In the genomic region with DNA sequence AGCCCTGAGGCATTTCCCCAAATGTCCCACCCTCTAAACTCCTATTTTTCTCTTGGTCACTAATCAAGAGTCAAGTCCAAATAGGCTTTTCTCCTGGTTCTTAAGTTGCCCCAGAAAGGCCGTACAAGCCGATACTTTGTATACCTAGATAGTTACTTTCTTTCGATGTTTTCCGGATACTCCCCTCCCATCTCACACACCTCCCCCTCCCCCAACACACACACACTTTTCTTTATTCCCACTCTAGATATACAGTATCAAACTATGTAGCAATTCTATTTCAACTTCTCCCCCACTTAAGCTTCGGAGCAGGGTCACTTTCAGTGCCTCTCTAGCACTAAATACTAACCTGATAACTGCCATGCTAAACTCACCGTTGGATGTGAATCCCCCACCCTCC, we compare ENCODE assay signal across 26 mouse cellular contexts. TPM values are rescaled to one million over a fixed set of nuclear protein-coding genes. Genes with fewer than 3 reads are reported as not detected.
A peak's percentile ranks its signal among the peaks of the same experiment; 100 is the strongest.
DNase-seq lines count a peak whose midpoint lies in the region; ATAC-seq and TF ChIP-seq lines count a peak whose summit lies in the region.
"Had no signal": no experiment of that assay in that cellular context is flagged by ENCODE, and none has a peak within 500 bp of the region (broad histone marks: within the 10 kb centered on the region; RNA-seq: fewer than 3 reads in every experiment).

No protein-coding gene starts in this region.

- no peak for ATAC-seq in heart, embryonic 15.5 days (replicated peaks; ENCODE audit: insufficient number of reproducible peaks, insufficient read depth, low FRiP score, low read depth)
- no peak for ATAC-seq in embryonic facial prominence, embryonic 12.5 days (ENCODE audit: insufficient number of reproducible peaks, insufficient read depth, low FRiP score, low TSS enrichment)
- no peak for ATAC-seq in limb, embryonic 11.5 days (ENCODE audit: insufficient number of reproducible peaks, low FRiP score, low TSS enrichment, low read depth)
- ATAC-seq: forebrain, embryonic 15.5 days; intestine, embryonic 16.5 days; liver, embryonic 12.5 days; liver, postnatal 0 days had no signal

- peak overlapping the region; percentile 12; the same call in 1 of the 2 replicates for H3K4me2 ChIP-seq in heart, embryonic 15.5 days
- H3K4me2 ChIP-seq in embryonic facial prominence, embryonic 12.5 days (replicated peaks), result no peak overlapping the region
- no peak overlapping the region for H3K4me2 ChIP-seq in limb, embryonic 11.5 days (ENCODE audit: low read depth, severe bottlenecking)
- H3K4me2 ChIP-seq: embryonic facial prominence, embryonic 15.5 days; forebrain, embryonic 15.5 days; heart, embryonic 11.5 days; hindbrain, embryonic 13.5 days; liver, embryonic 12.5 days; midbrain, embryonic 12.5 days had no signal

- peaks cover 41% of the 10 kb centered on the region for H3K4me1 ChIP-seq in heart, embryonic 15.5 days (replicated peaks)
- peaks cover 36% of the 10 kb centered on the region for H3K4me1 ChIP-seq in embryonic facial prominence, embryonic 12.5 days
- H3K4me1 ChIP-seq in limb, embryonic 11.5 days (ENCODE audit: control insufficient read depth, insufficient read depth, low read length), result peaks cover 11% of the 10 kb centered on the region
- H3K4me1 ChIP-seq in hindbrain, embryonic 10.5 days (replicated peaks), result peaks cover 26% of the 10 kb centered on the region

- peak overlapping the region; percentile 96; the same call in 1 of the 2 replicates for H3K27ac ChIP-seq in gastrocnemius, adult 2 months
- H3K27ac ChIP-seq in heart, embryonic 15.5 days, result peak overlapping the region; percentile 14; the same call in 1 of the 2 replicates
- peak overlapping the region; percentile 66; the same call in 1 of the 2 replicates for H3K27ac ChIP-seq in embryonic facial prominence, embryonic 12.5 days
- H3K27ac ChIP-seq in limb, embryonic 11.5 days (replicated peaks; ENCODE audit: low read depth, low read length), result peak overlapping the region; percentile 51
- H3K27ac ChIP-seq in hindbrain, embryonic 10.5 days, result no peak overlapping the region
- H3K27ac ChIP-seq: embryonic facial prominence, embryonic 15.5 days; forebrain, embryonic 15.5 days; hindbrain, embryonic 13.5 days; left cerebral cortex, adult 2 months; liver, embryonic 12.5 days; midbrain, embryonic 12.5 days had no signal

- H3K36me3 ChIP-seq in heart, embryonic 15.5 days, result peaks cover 57% of the 10 kb centered on the region
- peaks cover 71% of the 10 kb centered on the region for H3K36me3 ChIP-seq in embryonic facial prominence, embryonic 12.5 days
- peaks cover 24% of the 10 kb centered on the region for H3K36me3 ChIP-seq in limb, embryonic 11.5 days (ENCODE audit: control insufficient read depth, insufficient read depth, low read length)
- peaks cover 84% of the 10 kb centered on the region for H3K36me3 ChIP-seq in hindbrain, embryonic 10.5 days

- 72% methylated on average over 6 of the region's 6 CpGs for WGBS in heart, embryonic 15.5 days
- 65% methylated on average over 6 of the region's 6 CpGs for WGBS in embryonic facial prominence, embryonic 12.5 days
- WGBS in limb, embryonic 11.5 days, result 88% methylated on average over 6 of the region's 6 CpGs
- 91% methylated on average over 6 of the region's 6 CpGs for WGBS in hindbrain, embryonic 10.5 days

- H3K9me3 ChIP-seq in heart, embryonic 15.5 days (replicated peaks), result no peaks in the 10 kb centered on the region
- no peaks in the 10 kb centered on the region for H3K9me3 ChIP-seq in embryonic facial prominence, embryonic 12.5 days
- no peaks in the 10 kb centered on the region for H3K9me3 ChIP-seq in limb, embryonic 11.5 days (ENCODE audit: control insufficient read depth, low read length)
- H3K9me3 ChIP-seq in hindbrain, embryonic 10.5 days, result no peaks in the 10 kb centered on the region
- H3K9me3 ChIP-seq: embryonic facial prominence, embryonic 15.5 days; forebrain, embryonic 15.5 days; G1E; hindbrain, embryonic 13.5 days; liver, embryonic 12.5 days; megakaryocyte, embryonic 14.5 days; midbrain, embryonic 12.5 days had no signal

- intact Hi-C loops in gastrocnemius, adult 2 months (cut with DNase I), result no loop called here
- intact Hi-C loops in gastrocnemius, postnatal 36 days (cut with DNase I), result no loop called here
- intact Hi-C loops in heart, postnatal 36 days (cut with DNase I), result no loop called here

- H3K27me3 ChIP-seq in heart, embryonic 15.5 days, result no peaks in the 10 kb centered on the region
- H3K27me3 ChIP-seq in embryonic facial prominence, embryonic 12.5 days, result no peaks in the 10 kb centered on the region
- H3K27me3 ChIP-seq in limb, embryonic 11.5 days (ENCODE audit: control insufficient read depth, insufficient read depth, low read length), result no peaks in the 10 kb centered on the region
- no peaks in the 10 kb centered on the region for H3K27me3 ChIP-seq in hindbrain, embryonic 10.5 days (ENCODE audit: insufficient read depth, poor library complexity, severe bottlenecking)
- H3K27me3 ChIP-seq: embryonic facial prominence, embryonic 15.5 days; forebrain, embryonic 15.5 days; hindbrain, embryonic 13.5 days; megakaryocyte, embryonic 14.5 days; midbrain, embryonic 12.5 days had no signal

- H3K9ac ChIP-seq in heart, embryonic 15.5 days, result no peak overlapping the region
- no peak overlapping the region for H3K9ac ChIP-seq in embryonic facial prominence, embryonic 12.5 days
- no peak overlapping the region; the same call in 1 of the 2 replicates for H3K9ac ChIP-seq in limb, embryonic 11.5 days (ENCODE audit: low read length)
- H3K9ac ChIP-seq: embryonic facial prominence, embryonic 15.5 days; forebrain, embryonic 15.5 days; hindbrain, embryonic 13.5 days; liver, embryonic 12.5 days; liver, postnatal 0 days; midbrain, embryonic 12.5 days had no signal

- DNase-seq in gastrocnemius, adult 2 months, result no peak
- DNase-seq in gastrocnemius, postnatal 36 days, result no peak
- DNase-seq in heart, postnatal 36 days, result no peak
- DNase-seq in limb, embryonic 11.5 days (ENCODE audit: low spot score), result no peak
- no peak for DNase-seq in layer of hippocampus, adult 9-11 months
- no peak for DNase-seq in hindbrain, embryonic 10.5 days (ENCODE audit: low spot score)
- DNase-seq: adrenal gland, adult 8-10 months; cerebellum, adult 8-10 months; cerebellum, postnatal 25 days; kidney, adult 9 months; kidney, postnatal 25 days; liver, postnatal 0 days; lung, postnatal 4 days; thymus, postnatal 14 days had no signal

- no peak for TF ChIP-seq CTCF in gastrocnemius, adult 2 months (IDR thresholded peaks at IDR 0.05)

- peak overlapping the region; percentile 75; the same call in 1 of the 2 replicates for H3K4me3 ChIP-seq in gastrocnemius, adult 2 months
- no peak overlapping the region for H3K4me3 ChIP-seq in heart, embryonic 15.5 days
- no peak overlapping the region for H3K4me3 ChIP-seq in embryonic facial prominence, embryonic 12.5 days
- H3K4me3 ChIP-seq in limb, embryonic 11.5 days (ENCODE audit: low read depth, low read length), result no peak overlapping the region
- no peak overlapping the region for H3K4me3 ChIP-seq in hindbrain, embryonic 10.5 days
- H3K4me3 ChIP-seq: embryonic facial prominence, embryonic 15.5 days; forebrain, embryonic 15.5 days; hindbrain, embryonic 13.5 days; left cerebral cortex, adult 2 months; liver, embryonic 12.5 days; megakaryocyte, embryonic 14.5 days; midbrain, embryonic 12.5 days had no signal

RNA-seq across cellular contexts. Expression of gene Slc25a4, which starts 5.0 kb away (rescaled TPM):
- total RNA-seq in gastrocnemius, adult 2 months (2021), result 1,000 to 10,000 TPM; 2,736 to 3,418 TPM
- total RNA-seq in gastrocnemius, postnatal 36 days (2021), result 1,000 to 10,000 TPM; 2,982 to 3,031 TPM
- 2,014 and 2,378 TPM in 2 replicates for polyA plus RNA-seq in heart, embryonic 15.5 days (2015; fragmentation: Nextera tagmentation; extraction: Ambion mirVana)
- total RNA-seq in heart, postnatal 36 days (2021), result 1,000 to 10,000 TPM; 5,098 to 5,396 TPM
- 525 and 530 TPM in 2 replicates for polyA plus RNA-seq in embryonic facial prominence, embryonic 12.5 days (2016; fragmentation: Nextera tagmentation; extraction: Ambion mirVana)
- polyA plus RNA-seq in limb, embryonic 11.5 days (2014; fragmentation: Nextera tagmentation; extraction: Ambion mirVana), result 461 and 472 TPM in 2 replicates
- polyA plus RNA-seq in hindbrain, embryonic 10.5 days (2016; fragmentation: Nextera tagmentation; extraction: Ambion mirVana), result 504 and 541 TPM in 2 replicates

RNA-seq across cellular contexts. Expression of gene Snx25, which starts 54.1 kb away (rescaled TPM):
- total RNA-seq in gastrocnemius, adult 2 months (2021), result 1 to 10 TPM; 6.0 to 6.4 TPM
- 1 to 10 TPM; 4.1 to 7.8 TPM for total RNA-seq in gastrocnemius, postnatal 36 days (2021)
- polyA plus RNA-seq in heart, embryonic 15.5 days (2015; fragmentation: Nextera tagmentation; extraction: Ambion mirVana), result 3.1 and 4.3 TPM in 2 replicates
- 10 to 100 TPM; 10.5 to 10.8 TPM for total RNA-seq in heart, postnatal 36 days (2021)
- 5.5 and 6.6 TPM in 2 replicates for polyA plus RNA-seq in embryonic facial prominence, embryonic 12.5 days (2016; fragmentation: Nextera tagmentation; extraction: Ambion mirVana)
- polyA plus RNA-seq in limb, embryonic 11.5 days (2014; fragmentation: Nextera tagmentation; extraction: Ambion mirVana), result 5.4 and 6.5 TPM in 2 replicates
- 2.9 and 4.1 TPM in 2 replicates for polyA plus RNA-seq in hindbrain, embryonic 10.5 days (2016; fragmentation: Nextera tagmentation; extraction: Ambion mirVana)

RNA-seq across cellular contexts. Expression of gene Cfap97, which starts 54.5 kb away (rescaled TPM):
- total RNA-seq in gastrocnemius, adult 2 months (2021), result 10 to 100 TPM; 12.4 to 13.0 TPM
- total RNA-seq in gastrocnemius, postnatal 36 days (2021), result 10 to 100 TPM in 1 of 2 experiments, 1 to 10 TPM in 1; 9.4 to 11.5 TPM
- polyA plus RNA-seq in heart, embryonic 15.5 days (2015; fragmentation: Nextera tagmentation; extraction: Ambion mirVana), result 16.2 and 20.5 TPM in 2 replicates
- total RNA-seq in heart, postnatal 36 days (2021), result 10 to 100 TPM; 11.2 to 13.3 TPM
- 27.0 and 33.1 TPM in 2 replicates for polyA plus RNA-seq in embryonic facial prominence, embryonic 12.5 days (2016; fragmentation: Nextera tagmentation; extraction: Ambion mirVana)
- 24.5 and 25.8 TPM in 2 replicates for polyA plus RNA-seq in limb, embryonic 11.5 days (2014; fragmentation: Nextera tagmentation; extraction: Ambion mirVana)
- 14.9 and 19.8 TPM in 2 replicates for polyA plus RNA-seq in hindbrain, embryonic 10.5 days (2016; fragmentation: Nextera tagmentation; extraction: Ambion mirVana)
